Mouse (Mus musculus): ENCODE measurements around the gene Bap1.

Gene Bap1

DNA sequence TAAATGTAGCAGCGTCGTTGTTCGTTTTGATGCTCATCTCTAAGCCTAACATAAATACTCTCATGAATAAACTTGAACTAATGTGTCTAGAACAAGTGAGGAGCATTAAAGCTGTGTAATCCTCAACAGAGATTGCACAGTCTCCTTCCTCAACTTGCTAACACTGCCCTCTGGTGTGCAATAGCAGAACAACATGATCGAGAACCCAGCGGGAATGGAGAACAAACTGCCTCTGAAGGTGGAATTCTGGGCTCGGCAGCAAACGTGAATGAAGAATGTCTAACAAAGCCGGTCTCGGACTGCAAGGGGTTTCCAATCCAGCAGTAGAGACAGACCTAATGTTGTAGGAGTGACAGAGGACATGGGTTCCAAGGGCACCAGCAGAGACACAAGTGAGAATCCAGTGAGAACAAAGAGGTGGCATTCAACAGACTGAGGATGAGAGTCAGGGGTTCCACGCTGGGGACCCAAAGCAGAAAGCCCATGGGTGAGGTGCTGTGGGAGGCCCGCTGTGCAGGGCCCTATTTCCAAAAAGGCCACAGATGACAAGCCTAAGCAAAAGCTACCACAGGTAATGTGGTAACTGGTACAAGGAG, 17.2 kb upstream of the Bap1 start:
- DNase-seq (ENCODE audit: low spot score): peak; percentile 59

DNA sequence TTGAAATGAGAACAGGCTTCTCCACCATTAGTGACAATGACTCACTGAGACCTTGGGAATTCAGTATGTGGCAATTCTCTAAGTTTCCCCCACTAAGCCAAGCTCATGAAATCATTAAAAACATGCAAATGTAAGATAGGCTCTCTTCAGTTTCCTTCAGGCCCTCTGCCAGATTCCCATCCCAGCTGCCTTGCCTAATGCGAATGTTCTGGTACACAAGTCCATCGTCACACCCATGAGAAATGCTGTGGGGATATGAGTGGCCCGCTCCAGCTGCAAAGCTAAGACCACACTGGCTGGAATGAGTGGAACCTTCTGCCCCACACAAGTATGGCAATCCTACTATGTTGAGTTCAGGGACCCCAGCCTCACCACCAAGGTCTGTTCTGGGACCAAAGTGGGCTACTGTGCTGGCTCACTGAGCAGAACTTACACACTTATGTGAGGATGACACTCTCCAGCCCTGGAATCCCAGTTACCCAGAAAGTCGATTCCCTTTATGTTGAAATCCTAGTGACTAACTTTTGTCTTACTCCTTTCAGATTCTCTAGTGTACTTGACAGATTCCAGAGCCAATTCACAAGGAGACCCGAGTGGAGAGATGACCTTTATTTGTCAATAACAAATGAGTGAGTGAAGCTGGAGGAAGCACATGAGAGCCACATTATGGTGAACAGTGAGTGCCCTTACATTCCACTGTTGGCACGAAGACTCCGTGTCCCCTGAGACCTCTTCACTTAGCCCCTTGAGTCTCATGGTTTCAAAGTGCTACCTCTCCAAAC, 14.0 kb upstream of the Bap1 start:
- no peak for DNase-seq (ENCODE audit: low spot score)

DNA sequence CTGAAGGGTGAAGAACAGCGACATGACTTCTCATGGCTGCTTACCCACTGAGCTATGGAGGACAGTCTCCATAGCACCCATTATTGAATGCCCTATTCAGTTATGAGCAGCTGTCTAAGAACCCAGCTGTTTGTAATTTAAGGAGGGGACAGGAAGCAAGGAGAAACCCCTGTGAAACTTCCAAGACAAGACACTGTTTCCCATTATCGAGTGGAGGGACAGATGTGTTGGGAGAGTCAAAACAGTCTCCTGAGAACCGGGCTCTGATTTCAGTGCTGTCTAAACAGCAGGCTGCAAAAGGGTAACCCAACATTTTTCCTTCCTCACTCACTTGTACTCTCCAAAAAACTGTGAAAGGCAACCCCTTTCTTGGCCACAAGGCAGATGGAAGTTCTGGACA, 10.7 kb upstream of the Bap1 start:
- DNase-seq (ENCODE audit: low spot score): no peak

DNA sequence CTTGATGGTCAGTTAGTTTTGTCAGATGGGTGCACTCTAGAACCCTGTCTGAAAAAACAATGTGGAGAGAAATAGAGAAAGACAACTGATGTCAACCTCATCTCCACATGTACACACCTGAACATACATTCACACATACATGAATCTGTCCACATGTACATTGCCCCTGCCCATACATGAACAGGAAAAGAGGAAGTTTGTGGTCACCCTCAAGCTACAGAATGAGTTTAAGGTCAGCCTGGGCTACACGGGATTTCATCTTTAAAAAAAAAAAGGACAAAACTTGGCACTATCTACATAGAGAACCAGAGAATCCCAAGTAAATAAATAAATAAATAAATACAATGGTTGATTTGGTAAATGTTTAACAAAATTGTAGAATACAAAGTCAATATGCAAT, 6.5 kb upstream of the Bap1 start:
- DNase-seq (ENCODE audit: low spot score): no peak

DNA sequence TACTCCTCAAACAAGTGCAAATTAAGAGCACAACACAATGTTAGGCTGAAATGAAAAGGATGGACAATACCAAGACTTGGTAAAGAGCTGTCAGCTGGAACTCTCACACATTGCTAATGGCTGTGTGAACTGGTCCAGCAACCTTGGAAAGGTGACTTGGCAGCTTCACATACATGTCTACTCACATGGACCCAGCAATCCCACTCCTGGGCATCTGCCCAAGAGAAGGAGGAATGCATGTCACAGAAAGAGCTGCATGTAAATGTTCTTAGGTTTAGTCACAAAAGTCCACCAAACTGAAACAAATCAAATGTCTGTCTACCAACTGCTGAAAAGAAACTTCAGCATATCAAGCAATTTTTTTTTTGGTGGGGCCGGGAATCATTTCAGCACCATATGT, 5.3 kb upstream of the Bap1 start:
- DNase-seq (ENCODE audit: low spot score): no peak

DNA sequence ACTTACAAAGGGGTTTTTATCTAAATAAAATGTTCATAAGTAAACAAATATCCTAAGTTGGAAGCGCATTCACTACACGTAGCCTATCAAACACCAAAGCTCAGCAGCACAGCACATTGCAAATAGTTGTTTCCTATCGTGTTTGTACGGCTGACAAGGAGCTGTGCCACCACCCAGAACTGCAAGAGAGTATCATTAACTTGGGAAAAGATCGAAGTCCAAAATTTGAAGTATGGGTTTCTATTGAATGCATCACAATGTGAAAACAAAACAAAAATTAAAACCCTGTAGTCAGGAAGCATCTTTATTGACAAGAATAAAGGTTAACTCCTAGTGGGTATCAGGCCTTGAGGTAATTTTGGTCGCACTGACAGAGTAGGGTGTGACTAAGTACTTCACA, 2.9 kb upstream of the Bap1 start:
- DNase-seq (ENCODE audit: low spot score): no peak

DNA sequence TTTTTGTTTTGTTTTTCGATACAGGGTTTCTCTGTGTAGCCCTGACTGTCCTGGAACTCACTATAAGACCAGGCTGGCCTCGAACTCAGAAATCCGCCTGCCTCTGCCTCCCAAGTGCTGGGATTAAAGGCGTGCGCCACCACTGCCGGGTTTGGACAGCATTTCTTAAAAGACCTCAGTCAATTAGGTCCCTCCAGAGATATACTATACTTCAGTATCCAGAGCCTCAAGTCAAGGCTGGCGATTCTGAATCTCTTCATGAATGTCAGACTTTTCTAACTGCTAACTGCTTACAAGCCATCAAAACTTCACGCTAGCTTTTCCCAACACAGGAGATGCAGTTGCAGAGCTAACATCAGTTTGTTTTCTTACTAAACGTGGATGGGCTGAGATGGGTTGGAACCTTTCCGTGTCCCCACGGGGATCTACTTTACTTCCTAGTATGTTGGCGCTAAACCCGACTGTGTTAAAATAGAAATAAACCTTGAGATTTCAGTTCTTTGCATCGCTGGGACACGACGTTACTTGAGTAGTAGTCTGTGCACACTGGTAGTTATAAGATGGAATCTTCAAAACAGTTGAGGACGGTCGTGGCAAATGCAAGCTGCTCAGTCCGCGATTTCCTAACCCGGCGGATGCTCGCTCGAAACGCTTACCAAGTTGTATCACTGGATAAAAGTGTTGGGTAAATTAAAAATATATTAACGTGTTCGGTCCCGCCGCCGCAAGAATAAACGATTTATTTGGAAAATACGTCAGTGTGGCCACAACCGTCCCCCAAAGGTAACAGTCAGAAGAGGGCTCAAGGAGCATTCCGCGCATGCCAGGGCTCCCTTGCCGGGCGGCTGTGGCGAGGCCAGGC, 797 bp upstream of the Bap1 start:
- no peak for DNase-seq (ENCODE audit: low spot score)

DNA sequence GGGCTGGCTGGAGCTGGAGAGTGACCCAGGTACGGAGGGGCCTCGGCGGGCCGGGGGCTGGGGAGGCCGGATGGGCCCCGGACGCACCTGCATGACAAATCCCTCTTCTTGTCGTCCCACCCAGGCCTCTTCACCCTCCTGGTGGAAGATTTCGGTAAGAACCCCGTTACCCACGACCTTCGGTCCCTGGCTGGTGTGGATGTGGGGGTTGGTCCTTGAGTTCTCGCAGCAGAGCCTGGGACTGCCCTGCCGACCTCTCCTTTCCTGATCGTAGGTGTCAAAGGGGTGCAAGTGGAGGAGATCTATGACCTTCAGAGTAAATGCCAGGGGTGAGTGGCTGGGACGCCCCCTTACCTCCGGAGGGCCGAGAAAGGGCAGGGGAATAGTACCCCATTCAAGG, 376 bp downstream of the Bap1 start:
- DNase-seq (ENCODE audit: low spot score): no peak

DNA sequence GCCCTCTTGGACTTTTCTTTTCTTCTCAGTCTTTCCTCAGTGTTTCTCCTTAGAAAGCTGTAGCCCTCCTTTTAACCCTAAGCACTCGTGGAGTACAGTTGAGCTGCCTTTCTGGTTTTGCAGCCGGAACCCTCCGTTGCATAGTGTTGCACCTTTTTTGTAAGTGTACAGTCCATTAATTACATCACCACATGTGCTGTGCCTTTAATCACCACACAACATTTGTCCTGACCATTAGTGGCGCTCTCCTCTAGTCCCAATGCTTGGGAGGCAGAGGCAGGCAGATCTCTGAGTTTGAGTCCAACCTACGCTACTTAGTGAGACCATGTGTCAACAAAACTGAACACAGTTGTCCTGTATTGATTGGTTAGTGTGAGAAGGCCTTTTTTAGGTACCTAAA, 841 bp downstream of the Bap1 start:
- DNase-seq (ENCODE audit: low spot score): no peak

DNA sequence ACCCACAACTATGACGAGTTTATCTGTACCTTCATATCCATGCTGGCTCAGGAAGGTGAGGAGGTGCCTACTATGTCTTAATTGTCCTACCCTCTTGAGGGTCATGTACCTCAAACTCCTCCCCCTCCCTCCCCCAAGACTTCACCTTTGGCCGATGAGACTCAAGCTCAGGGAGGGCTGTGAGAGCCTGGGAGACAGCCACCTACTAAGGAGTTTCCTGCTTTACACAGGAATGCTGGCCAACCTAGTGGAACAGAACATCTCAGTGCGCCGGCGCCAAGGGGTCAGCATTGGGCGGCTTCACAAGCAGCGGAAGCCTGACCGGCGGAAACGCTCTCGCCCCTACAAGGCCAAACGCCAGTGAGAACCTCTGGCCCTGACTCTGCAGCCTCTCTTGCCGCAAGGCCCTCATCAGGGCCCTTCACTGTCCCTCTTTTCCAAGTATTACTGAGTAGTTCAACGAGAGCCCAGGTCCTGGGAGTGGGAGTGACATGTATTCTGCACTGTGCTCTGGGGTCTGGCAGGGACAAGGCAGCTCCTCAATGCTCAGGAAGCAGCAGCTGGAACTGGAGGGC, 7.3 kb downstream of the Bap1 start:
- DNase-seq (ENCODE audit: low spot score): no peak

DNA sequence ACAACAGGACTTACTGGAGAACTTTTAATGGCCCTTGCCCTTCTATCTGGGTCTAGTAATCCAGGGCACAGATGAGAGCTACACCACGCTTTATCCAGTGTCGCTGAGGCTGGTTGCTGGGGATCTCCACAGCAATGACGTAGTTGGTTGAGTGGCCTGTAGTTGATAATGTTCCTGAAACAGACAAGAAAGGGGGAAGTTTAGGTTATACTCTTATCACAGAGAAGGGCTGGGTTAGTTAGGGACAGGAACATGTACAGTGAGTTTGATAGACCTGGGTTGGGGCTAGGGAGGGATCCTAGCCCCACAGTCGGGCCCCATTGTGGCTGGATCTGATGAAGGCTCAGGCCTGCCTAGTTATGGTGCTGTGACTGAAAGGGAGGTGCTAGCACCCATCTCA, 9.1 kb downstream of the Bap1 start:
- no peak for DNase-seq (ENCODE audit: low spot score)

DNA sequence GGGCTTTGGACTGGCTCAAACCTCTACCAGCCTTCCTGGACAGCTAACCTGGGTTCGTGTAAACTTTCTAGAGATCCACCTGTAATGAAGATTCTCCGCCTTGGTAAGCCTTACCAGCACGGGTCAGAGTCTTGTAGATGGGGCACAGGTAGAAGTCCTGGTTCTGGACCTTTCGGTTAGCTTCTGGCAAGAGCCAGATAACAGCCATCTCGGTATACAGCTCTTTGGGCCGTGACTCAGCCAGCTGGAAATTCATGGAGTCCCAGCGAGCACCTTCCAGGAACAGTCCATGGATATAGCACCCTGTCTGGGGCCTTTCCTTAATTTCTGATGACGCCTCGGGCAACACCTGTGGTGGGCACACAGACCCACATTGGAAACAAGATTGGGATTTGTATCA, 9.7 kb downstream of the Bap1 start:
- no peak for DNase-seq (ENCODE audit: low spot score)

DNA sequence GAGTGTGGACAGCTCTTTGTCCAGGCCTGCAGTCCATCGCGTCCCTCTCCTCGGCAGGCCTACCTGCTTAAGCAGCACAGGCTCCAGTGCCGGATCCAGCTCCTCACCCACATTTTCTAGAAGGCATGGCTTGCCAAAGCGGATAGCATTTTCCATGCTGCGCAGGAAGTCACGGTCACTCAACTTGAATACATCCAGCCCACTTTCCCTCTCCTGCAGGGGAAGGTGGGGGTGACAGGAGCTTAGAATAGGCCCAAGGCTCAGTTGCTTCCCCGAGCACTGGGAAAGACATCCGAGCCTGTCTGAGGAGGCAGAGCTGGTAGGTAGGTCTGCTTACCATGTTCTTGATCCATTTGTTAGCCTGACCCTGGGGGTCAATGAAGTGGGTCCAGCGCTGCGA, 16.4 kb downstream of the Bap1 start:
- no peak for DNase-seq (ENCODE audit: low spot score)

DNA sequence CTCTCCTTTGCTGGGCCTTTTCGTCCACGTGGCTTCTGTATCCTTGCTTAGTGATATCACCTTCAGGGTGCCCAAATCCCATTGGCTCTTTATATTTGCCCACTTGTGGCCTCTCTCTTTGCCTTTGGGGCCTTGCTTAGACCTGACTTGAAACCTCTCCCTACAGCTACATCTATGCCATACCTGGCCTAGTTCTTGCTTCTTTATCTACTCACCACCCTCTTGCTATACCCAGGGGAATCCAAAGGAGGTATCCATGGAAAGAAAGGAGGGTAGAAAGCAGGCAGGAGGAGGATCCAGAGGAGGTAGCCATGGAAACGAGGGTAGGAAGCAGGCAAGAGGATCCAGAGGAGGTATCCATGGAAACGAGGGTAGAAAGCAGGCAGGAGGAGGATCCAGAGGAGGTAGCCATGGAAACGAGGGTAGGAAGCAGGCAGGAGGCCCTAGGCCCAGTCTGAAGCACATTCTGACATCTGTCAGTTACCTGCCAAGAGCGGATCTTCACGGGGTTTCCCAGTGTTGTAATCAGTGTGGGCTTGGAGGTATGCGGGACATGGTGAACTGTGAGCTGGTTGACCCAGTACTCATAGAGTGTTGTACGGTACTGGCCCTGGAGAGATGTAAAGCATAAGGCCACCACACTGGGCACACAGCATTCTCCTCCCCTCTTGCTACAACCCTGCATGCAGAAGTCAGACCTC, 17.2 kb downstream of the Bap1 start:
- peak; percentile 73 for DNase-seq (ENCODE audit: low spot score)

DNA sequence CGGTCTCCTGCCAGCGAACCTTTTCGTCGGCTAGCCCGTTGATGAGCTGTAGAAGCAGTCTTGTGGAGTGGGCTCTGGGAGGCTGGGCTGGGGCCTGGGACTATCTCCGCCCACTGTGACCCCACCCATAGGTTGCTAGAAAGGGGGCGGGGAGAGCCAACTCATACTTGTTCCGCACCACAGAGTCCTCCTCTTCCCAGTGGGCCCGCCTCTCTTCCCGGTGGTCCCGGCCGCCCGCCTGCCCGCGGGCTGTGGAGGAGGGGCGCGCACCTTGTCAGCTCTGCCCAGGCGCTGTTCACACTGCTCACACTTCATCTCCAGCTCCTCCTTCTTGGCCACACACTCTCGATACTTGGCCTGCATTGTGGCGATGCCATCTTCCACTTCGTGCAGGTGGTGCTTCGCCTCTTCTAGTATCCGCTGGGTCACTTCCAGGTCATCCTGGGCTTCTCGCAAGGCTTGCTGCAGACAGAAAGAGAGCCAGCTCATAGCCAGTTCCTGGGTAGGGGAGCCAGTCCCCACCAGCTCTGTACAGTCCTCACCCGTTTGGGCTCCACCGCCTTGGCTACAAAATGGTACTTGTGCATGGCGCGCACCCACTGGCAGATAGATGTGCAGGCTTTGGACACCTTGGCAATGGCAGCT, 18.3 kb downstream of the Bap1 start:
- peak; percentile 40 for DNase-seq (ENCODE audit: low spot score)

DNA sequence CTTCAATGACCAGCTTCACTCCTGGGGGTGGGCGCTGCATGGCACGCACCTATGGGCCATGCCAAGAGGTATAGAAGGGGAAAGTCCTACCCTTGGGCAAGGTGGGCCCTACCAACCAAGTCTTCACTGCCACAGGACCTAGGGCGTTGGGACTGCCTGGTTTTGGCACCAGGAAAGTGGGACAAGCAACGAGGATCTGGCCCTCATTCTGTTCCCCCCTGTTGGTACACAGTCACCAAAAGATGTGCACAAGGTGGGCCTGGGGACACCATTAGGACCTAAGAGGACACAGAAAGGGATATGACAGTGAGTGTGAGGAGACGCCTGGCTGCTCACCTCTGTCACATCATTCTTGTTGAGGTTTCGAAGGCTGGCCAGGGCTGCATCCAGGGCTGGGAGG, 19.9 kb downstream of the Bap1 start:
- DNase-seq (ENCODE audit: low spot score): no peak

DNA sequence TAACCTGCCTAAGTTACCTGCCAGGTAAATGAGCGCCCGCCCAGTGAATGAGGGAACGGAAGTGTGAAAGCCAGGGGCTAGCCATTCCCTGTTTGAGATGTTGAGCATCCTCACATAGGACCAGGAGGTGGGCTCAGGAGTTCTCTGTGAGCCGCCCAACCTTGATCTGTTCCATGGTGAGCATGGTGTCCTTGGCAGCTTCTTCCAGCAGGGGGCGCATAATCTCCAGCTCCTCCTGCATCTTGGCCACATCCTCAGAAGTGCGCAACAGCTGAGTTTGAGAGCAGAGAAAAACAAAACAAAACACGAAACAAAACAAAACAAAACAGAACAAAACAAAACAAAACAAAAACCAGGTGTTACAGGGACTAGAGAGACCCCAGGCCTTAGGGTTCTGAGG, 20.9 kb downstream of the Bap1 start:
- peak; percentile 69 for DNase-seq (ENCODE audit: low spot score)

DNA sequence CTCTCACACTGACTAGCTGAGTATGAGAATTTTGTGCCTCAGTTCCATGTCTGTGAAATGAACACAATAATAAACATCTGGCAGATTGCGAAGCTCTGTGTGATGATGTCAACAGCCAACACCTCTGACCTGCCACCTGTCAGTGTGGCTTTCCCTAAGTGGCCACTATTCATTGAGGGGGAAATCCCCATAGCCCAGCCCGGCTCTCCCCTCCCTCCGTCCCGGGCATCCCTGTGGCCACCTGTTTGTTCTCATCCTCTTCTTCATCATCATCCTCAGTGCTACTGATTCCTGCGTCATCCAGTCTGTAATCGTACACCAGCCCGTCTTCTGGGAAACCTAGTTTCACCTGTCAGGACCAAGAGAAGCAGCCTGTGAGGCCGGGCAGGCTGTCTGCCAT, 34.5 kb downstream of the Bap1 start:
- DNase-seq (ENCODE audit: low spot score): no peak
